Mouse (Mus musculus) intestine, embryonic 16.5 days (tissue): ENCODE data around the gene Fam131b. TPM values are rescaled to one million over a fixed set of nuclear protein-coding genes. Genes with fewer than 3 reads are reported as not detected.

ENCODE experiments used
- ATAC-seq: fragments of 200-750 bp; cut with Nextera tagmentation; 2 replicates; pipeline ENCODE4 v1.8.0; 2017; ENCODE audit warnings: moderate TSS enrichment, moderate library complexity
- H3K27ac ChIP-seq: fragments of 300-500 bp; sonication (generic); 2 replicates; pipeline ENCODE4 v1.5.1; 2014; ENCODE audit warnings: mild to moderate bottlenecking, low read length
- H3K27me3 ChIP-seq: fragments of 300-500 bp; sonication (generic); replicated peaks from 2 replicates; pipeline ENCODE4 v1.6.1; 2014; ENCODE audit warnings: low read length, control low read depth, mixed read lengths; ENCODE audit not compliant: control insufficient read depth, insufficient read depth
- H3K36me3 ChIP-seq: fragments of 300-500 bp; sonication (generic); 2 replicates; pipeline ENCODE4 v1.6.1; 2014; ENCODE audit warnings: low read length, control low read depth; ENCODE audit not compliant: control insufficient read depth, insufficient read depth
- H3K4me1 ChIP-seq: fragments of 300-500 bp; sonication (generic); 2 replicates; pipeline ENCODE4 v1.6.1; 2014; ENCODE audit warnings: low read length, control low read depth, mixed read lengths; ENCODE audit not compliant: control insufficient read depth, insufficient read depth
- H3K4me2 ChIP-seq: fragments of 300-500 bp; sonication (generic); 2 replicates; pipeline ENCODE4 v1.6.1; 2014; ENCODE audit warnings: low read depth, low read length, control low read depth
- H3K4me3 ChIP-seq: fragments of 300-500 bp; sonication (generic); 2 replicates; pipeline ENCODE4 v1.5.1; 2014; ENCODE audit warnings: mild to moderate bottlenecking, low read length
- H3K9ac ChIP-seq: fragments of 300-500 bp; sonication (generic); 2 replicates; pipeline ENCODE4 v1.6.1; 2014; ENCODE audit warnings: low read depth, low read length
- H3K9me3 ChIP-seq: fragments of 300-500 bp; sonication (generic); 2 replicates; pipeline ENCODE4 v1.6.1; 2016; ENCODE audit warnings: low read length, control low read depth; ENCODE audit not compliant: control insufficient read depth
- WGBS: fragments of 180-500 bp; shearing (Covaris S2); extraction: QIAGEN DNeasy Blood & Tissue Kit; methylation state at CpG from one replicate; pipeline ENCODE4 v1.1.7; 2014; 5-methylcytosine and 5-hydroxymethylcytosine counted together
- polyA plus RNA-seq: library from polyadenylated mRNA; unstranded; fragments of >200 nt; fragmentation: Nextera tagmentation; extraction: Ambion mirVana; gene quantifications from 2 replicates; pipeline ENCODE4 v1.2.1, GENCODE M21; 2015

Gene Fam131b
- polyA plus RNA-seq, 1 experiment from 2014 or later: 0.12 TPM

GRCm38 (mm10) chr6:42350968-42351775 lies 26.7 kb upstream of the Fam131b start:
- H3K9me3 ChIP-seq: no peaks in the 10 kb centered on the region
- H3K27ac ChIP-seq: 0 out of 2 replicates have a peak overlapping the region, but pooled peaks have one; percentile 31
- H3K27me3 ChIP-seq: no peaks in the 10 kb centered on the region
- peaks cover 6% of the 10 kb centered on the region for H3K36me3 ChIP-seq
- H3K9ac ChIP-seq: peak overlapping the region; percentile 91
- peak overlapping the region; percentile 76 for H3K4me3 ChIP-seq
- ATAC-seq: no peak
- WGBS: 41% methylated on average over 13 of the region's 13 CpGs
- H3K4me2 ChIP-seq: peak overlapping the region; percentile 93
- peaks cover 36% of the 10 kb centered on the region for H3K4me1 ChIP-seq

GRCm38 (mm10) chr6:42350021-42350967 lies 25.9 kb upstream of the Fam131b start:
- H3K9me3 ChIP-seq: no peaks in the 10 kb centered on the region
- peaks cover 36% of the 10 kb centered on the region for H3K4me1 ChIP-seq
- H3K4me3 ChIP-seq: peak overlapping the region; percentile 76
- no peaks in the 10 kb centered on the region for H3K27me3 ChIP-seq
- ATAC-seq: peak; percentile 24
- WGBS: 1% methylated on average over 65 of the region's 72 CpGs
- H3K9ac ChIP-seq: peak overlapping the region; percentile 91
- H3K36me3 ChIP-seq: peaks cover 2% of the 10 kb centered on the region
- H3K27ac ChIP-seq: peak overlapping the region; percentile 97
- H3K4me2 ChIP-seq: peak overlapping the region; percentile 93

GRCm38 (mm10) chr6:42349426-42350020 lies 25.1 kb upstream of the Fam131b start, which contains the start of gene Zyx:
Gene Zyx, plus strand, starts transcription at chr6:42349630.
- peak within 1 kb of the TSS; percentile 76 for H3K4me3 ChIP-seq
- ATAC-seq: peak; percentile 94
- 0% methylated on average over 33 of the region's 36 CpGs for WGBS
- H3K4me1 ChIP-seq: peaks cover 33% of the 10 kb centered on the region
- peaks cover 2% of the 10 kb centered on the region for H3K36me3 ChIP-seq
- no peaks in the 10 kb centered on the region for H3K27me3 ChIP-seq
- peak within 1 kb of the TSS; percentile 97 for H3K27ac ChIP-seq
- peak within 1 kb of the TSS; percentile 93 for H3K4me2 ChIP-seq
- H3K9me3 ChIP-seq: no peaks in the 10 kb centered on the region
- H3K9ac ChIP-seq: peak within 1 kb of the TSS; percentile 91

GRCm38 (mm10) chr6:42349006-42349425 lies 24.6 kb upstream of the Fam131b start:
- Histone ChIP-seq H3K9ac (peak overlapping the region; percentile 91), H3K4me1 (peaks cover 29% of the 10 kb centered on the region), H3K4me3 (peak overlapping the region; percentile 76), H3K9me3 (no peaks in the 10 kb centered on the region), H3K27ac (peak overlapping the region; percentile 97), H3K4me2 (peak overlapping the region; percentile 93), H3K36me3 (peaks cover 2% of the 10 kb centered on the region), H3K27me3 (no peaks in the 10 kb centered on the region)
- peak; percentile 63 for ATAC-seq
- 2% methylated on average over 11 of the region's 11 CpGs for WGBS

GRCm38 (mm10) chr6:42348281-42349005 lies 24.0 kb upstream of the Fam131b start:
- H3K9me3 ChIP-seq: no peaks in the 10 kb centered on the region
- H3K4me3 ChIP-seq: peak overlapping the region; percentile 76
- peaks cover 2% of the 10 kb centered on the region for H3K36me3 ChIP-seq
- no peaks in the 10 kb centered on the region for H3K27me3 ChIP-seq
- H3K9ac ChIP-seq: no peak overlapping the region; the same call in 1 of the 2 replicates
- ATAC-seq: no peak
- WGBS: 38% methylated on average over 12 of the region's 12 CpGs
- peaks cover 25% of the 10 kb centered on the region for H3K4me1 ChIP-seq
- H3K27ac ChIP-seq: no peak overlapping the region
- peak overlapping the region; percentile 93 for H3K4me2 ChIP-seq

GRCm38 (mm10) chr6:42344255-42344654 lies 19.8 kb upstream of the Fam131b start:
- H3K4me3 ChIP-seq: no peak overlapping the region
- H3K27ac ChIP-seq: no peak overlapping the region
- no peaks in the 10 kb centered on the region for H3K27me3 ChIP-seq
- H3K4me2 ChIP-seq: no peak overlapping the region
- H3K9me3 ChIP-seq: no peaks in the 10 kb centered on the region
- H3K36me3 ChIP-seq: no peaks in the 10 kb centered on the region
- no peak for ATAC-seq
- 87% methylated on average over 1 of the region's 1 CpGs for WGBS
- H3K9ac ChIP-seq: no peak overlapping the region
- H3K4me1 ChIP-seq: peaks cover 4% of the 10 kb centered on the region; the same call in 1 of the 2 replicates

GRCm38 (mm10) chr6:42343361-42344120 lies 19.1 kb upstream of the Fam131b start:
- Histone ChIP-seq H3K4me2 (no peak overlapping the region), H3K9me3 (no peaks in the 10 kb centered on the region)

GRCm38 (mm10) chr6:42342171-42342570 lies 17.7 kb upstream of the Fam131b start:
- Histone ChIP-seq H3K9me3 (no peaks in the 10 kb centered on the region), H3K27ac (no peak overlapping the region), H3K4me2 (no peak overlapping the region), H3K27me3 (no peaks in the 10 kb centered on the region), H3K36me3 (no peaks in the 10 kb centered on the region), H3K4me1 (no peaks in the 10 kb centered on the region), H3K4me3 (no peak overlapping the region), H3K9ac (no peak overlapping the region)
- WGBS: 71% methylated on average over 1 of the region's 1 CpGs
- ATAC-seq: no peak

More at GRCm38 (mm10) chr6:42343361-42344120, 19.1 kb upstream of the Fam131b start:
- Histone ChIP-seq H3K27me3 (no peaks in the 10 kb centered on the region), H3K36me3 (no peaks in the 10 kb centered on the region), H3K9ac (no peak overlapping the region), H3K4me1 (peaks cover 1% of the 10 kb centered on the region; the same call in 1 of the 2 replicates), H3K27ac (no peak overlapping the region), H3K4me3 (no peak overlapping the region)
- ATAC-seq: no peak
- WGBS: 81% methylated on average over 9 of the region's 9 CpGs
